Comparison of ENCODE assay signal across 9 mouse cellular contexts in the genomic region with DNA sequence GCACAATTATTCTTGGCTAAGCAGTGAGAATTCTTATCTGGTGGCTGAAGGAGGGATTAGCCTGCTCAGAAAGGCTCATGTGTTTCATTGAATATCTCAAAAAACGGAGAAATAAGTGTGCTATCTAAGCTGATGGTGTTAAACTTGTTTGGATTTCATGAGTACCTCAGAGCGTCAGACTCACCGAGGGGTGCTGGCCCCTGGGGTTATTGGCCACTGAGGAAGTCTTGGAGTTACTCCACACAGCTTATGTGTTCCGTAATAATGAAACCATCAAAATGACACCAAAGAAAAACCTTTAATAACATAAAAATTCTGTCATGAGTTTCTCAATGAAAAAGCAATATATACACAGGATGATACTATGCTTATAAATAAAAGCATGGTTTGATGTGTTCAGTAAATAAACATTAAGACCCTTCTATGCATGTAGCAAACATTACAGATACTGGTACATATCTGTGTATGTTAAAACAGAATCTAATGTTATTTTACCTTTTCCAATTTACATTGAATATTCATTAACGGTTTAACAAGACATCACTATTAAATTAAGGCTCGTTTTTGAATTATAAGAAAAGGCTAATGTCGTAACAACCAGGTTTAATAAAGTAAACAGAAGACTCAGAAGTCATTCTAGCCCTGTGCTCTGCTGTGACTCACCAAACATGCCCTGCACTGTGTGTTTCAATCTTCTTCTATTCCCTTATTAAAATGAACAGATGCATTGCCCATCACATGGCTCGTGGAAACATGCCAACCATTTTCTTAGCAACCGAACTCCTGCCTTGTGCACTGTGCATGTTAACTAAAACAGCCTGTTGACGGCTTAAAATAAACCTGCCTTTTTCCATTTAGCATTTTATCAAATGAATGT.
A peak's percentile ranks its signal among the peaks of the same experiment; 100 is the strongest.
DNase-seq lines count a peak whose midpoint lies in the region; ATAC-seq lines count a peak whose summit lies in the region.
"Had no signal": no experiment of that assay in that cellular context is flagged by ENCODE, and none has a peak within 500 bp of the region (broad histone marks: within the 10 kb centered on the region; RNA-seq: fewer than 3 reads in every experiment).

No protein-coding gene starts in this region.

- no peaks in the 10 kb centered on the region for H3K36me3 ChIP-seq in heart, embryonic 12.5 days
- H3K36me3 ChIP-seq: liver, embryonic 15.5 days had no signal

- H3K9ac ChIP-seq in heart, embryonic 12.5 days: no peak overlapping the region
- H3K9ac ChIP-seq: liver, embryonic 15.5 days had no signal

- H3K27ac ChIP-seq in heart, embryonic 12.5 days (ENCODE audit: poor library complexity, severe bottlenecking): no peak overlapping the region
- H3K27ac ChIP-seq: liver, embryonic 15.5 days had no signal

- ATAC-seq in frontal cortex, adult (ENCODE audit: low TSS enrichment): peak; percentile 85
- no peak for ATAC-seq in heart, embryonic 12.5 days (ENCODE audit: insufficient number of reproducible peaks, low FRiP score)

- no peaks in the 10 kb centered on the region for H3K9me3 ChIP-seq in heart, embryonic 12.5 days (replicated peaks)
- H3K9me3 ChIP-seq: liver, embryonic 15.5 days had no signal

- peak; percentile 7 for DNase-seq in gastrocnemius, adult 18-20 months (ENCODE audit: low spot score)
- DNase-seq in gastrocnemius, postnatal 36 days: no peak
- peak; percentile 59 for DNase-seq in adrenal gland, postnatal 14 days
- DNase-seq in left cerebral cortex, adult 8-10 months (ENCODE audit: low spot score in 2 of 2): peak; percentile 50 to 81
- peak; percentile 55 for DNase-seq in right cerebral cortex, postnatal 4 days
- DNase-seq in kidney, adult 11 months: no peak

- H3K4me3 ChIP-seq in heart, embryonic 12.5 days: no peak overlapping the region
- H3K4me3 ChIP-seq: liver, embryonic 15.5 days had no signal

- H3K4me2 ChIP-seq in heart, embryonic 12.5 days: no peak overlapping the region
- H3K4me2 ChIP-seq: liver, embryonic 15.5 days had no signal

- WGBS in heart, embryonic 12.5 days: 62% methylated on average over 10 of the region's 10 CpGs

- intact Hi-C loops in gastrocnemius, postnatal 36 days (cut with DNase I): no loop called here

- no peaks in the 10 kb centered on the region for H3K27me3 ChIP-seq in heart, embryonic 12.5 days (replicated peaks)
- H3K27me3 ChIP-seq: liver, embryonic 15.5 days had no signal

- H3K4me1 ChIP-seq in heart, embryonic 12.5 days (replicated peaks): 0 out of 2 replicates have a peak, but pooled peaks cover 2% of the 10 kb centered on the region
- H3K4me1 ChIP-seq: liver, embryonic 15.5 days had no signal

Comparison
In these comparisons a context has a peak if more than half of its experiments do, and no peak if none do; other contexts are left out.
1. DNase-seq: peak in gastrocnemius, adult 18-20 months (single experiment), adrenal gland, postnatal 14 days (single experiment), left cerebral cortex, adult 8-10 months (2 of 2) and right cerebral cortex, postnatal 4 days (single experiment); none in gastrocnemius, postnatal 36 days (0 of 2) and kidney, adult 11 months (single experiment).